Mouse (Mus musculus): ENCODE measurements around the gene Cyth4. TPM values are rescaled to one million over a fixed set of nuclear protein-coding genes. Genes with fewer than 3 reads are reported as not detected.
A peak's percentile ranks its signal among the peaks of the same experiment; 100 is the strongest.

Cyth4 gene
- polyA plus RNA-seq, 1 experiment from 2014 or later: 14.3 TPM

GRCm38 (mm10) chr15:78624431-78624950 lies 27.6 kb downstream of the Cyth4 start:
- Histone ChIP-seq H3K36me3 (no peaks in the 10 kb centered on the region), H3K9me3 (replicated peaks) (no peaks in the 10 kb centered on the region), H3K4me1 (peaks cover 14% of the 10 kb centered on the region; the same call in 1 of the 2 replicates), H3K4me2 (replicated peaks) (no peak overlapping the region), H3K27ac (replicated peaks) (0 out of 2 replicates have a peak overlapping the region, but pooled peaks have one; percentile 8), H3K4me3 (replicated peaks) (no peak overlapping the region), H3K27me3 (0 out of 2 replicates have a peak, but pooled peaks cover 13% of the 10 kb centered on the region), H3K9ac (no peak overlapping the region)
- WGBS: 34% methylated on average over 13 of the region's 13 CpGs
- no peak for ATAC-seq (ENCODE audit: insufficient number of reproducible peaks, low FRiP score, low TSS enrichment, low read depth)

DNA sequence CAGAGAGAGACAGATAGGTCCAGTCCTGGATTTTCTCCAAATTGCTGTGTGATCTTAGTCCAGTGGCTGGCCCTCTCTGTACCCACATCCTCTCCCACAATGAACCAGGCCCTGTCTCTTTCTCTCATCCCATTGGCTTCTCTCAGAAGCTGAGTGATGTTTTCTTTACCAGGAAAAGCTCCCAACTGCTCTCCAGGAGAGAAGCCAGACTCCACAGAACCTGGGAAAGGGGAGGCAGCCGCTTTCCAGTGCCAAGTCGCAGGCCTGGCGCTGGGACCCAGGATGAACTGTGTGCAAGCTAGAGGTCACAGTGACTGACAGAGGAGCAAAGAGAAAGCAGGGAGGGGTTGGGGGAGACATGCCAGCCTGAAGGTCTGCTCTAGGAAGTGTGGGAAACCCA lies 28.1 kb downstream of the Cyth4 start:
- H3K4me3 ChIP-seq (replicated peaks): no peak overlapping the region
- no peak overlapping the region for H3K4me2 ChIP-seq (replicated peaks)
- no peak overlapping the region for H3K27ac ChIP-seq (replicated peaks)
- H3K27me3 ChIP-seq: 0 out of 2 replicates have a peak, but pooled peaks cover 11% of the 10 kb centered on the region
- H3K36me3 ChIP-seq: no peaks in the 10 kb centered on the region
- 78% methylated on average over 3 of the region's 3 CpGs for WGBS
- no peak for ATAC-seq (ENCODE audit: insufficient number of reproducible peaks, low FRiP score, low TSS enrichment, low read depth)
- no peak overlapping the region for H3K9ac ChIP-seq
- peaks cover 14% of the 10 kb centered on the region; the same call in 1 of the 2 replicates for H3K4me1 ChIP-seq
- no peaks in the 10 kb centered on the region for H3K9me3 ChIP-seq (replicated peaks)

DNA sequence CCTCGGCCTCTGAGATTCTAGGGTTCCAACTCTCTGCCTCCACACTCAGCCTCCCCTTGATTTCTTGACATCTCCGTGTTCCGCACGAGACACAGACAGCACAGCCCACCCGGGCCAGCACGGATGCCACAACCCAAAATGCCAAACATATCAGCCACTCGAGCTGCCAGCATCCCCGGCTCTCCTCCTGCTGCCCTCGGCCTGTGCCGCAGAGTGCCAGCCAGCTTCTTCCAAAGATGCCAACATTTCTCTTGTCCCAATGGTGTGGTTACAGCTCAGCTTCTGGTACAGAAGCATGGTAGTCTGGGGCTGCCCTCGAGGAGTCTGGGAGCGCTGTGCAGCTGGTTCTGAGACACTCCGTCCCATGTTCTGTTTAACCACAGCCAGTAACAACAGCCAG lies 29.4 kb downstream of the Cyth4 start:
- H3K27me3 ChIP-seq: 0 out of 2 replicates have a peak, but pooled peaks cover 1% of the 10 kb centered on the region
- ATAC-seq (ENCODE audit: insufficient number of reproducible peaks, low FRiP score, low TSS enrichment, low read depth): no peak
- no peak overlapping the region for H3K27ac ChIP-seq (replicated peaks)
- no peak overlapping the region for H3K4me3 ChIP-seq (replicated peaks)
- peaks cover 14% of the 10 kb centered on the region; the same call in 1 of the 2 replicates for H3K4me1 ChIP-seq
- H3K9me3 ChIP-seq (replicated peaks): no peaks in the 10 kb centered on the region
- no peak overlapping the region for H3K9ac ChIP-seq
- no peak overlapping the region for H3K4me2 ChIP-seq (replicated peaks)
- 82% methylated on average over 13 of the region's 13 CpGs for WGBS
- no peaks in the 10 kb centered on the region for H3K36me3 ChIP-seq

DNA sequence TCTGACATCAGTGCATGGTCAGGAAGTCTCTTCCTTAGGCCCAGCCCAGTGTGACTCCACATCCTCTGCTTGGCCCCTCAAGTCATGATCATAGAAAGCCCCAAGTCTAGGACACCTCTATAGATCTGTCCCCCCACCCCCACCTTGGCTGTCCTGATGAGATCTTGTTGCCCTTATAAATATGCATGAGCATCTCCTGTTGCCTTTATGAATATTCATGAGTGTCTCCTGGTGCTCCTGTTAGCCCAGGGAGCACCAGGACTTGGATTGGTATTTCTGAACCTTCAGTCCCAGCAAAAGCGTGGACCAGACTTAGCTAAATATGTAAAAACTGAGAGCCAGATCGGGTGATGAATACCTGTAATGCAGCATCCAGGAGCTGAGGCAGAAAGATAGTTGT lies 35.5 kb downstream of the Cyth4 start:
- 68% methylated on average over 2 of the region's 2 CpGs for WGBS
- Histone ChIP-seq H3K27me3 (0 out of 2 replicates have a peak, but pooled peaks cover 3% of the 10 kb centered on the region), H3K36me3 (no peaks in the 10 kb centered on the region), H3K27ac (replicated peaks) (no peak overlapping the region), H3K9me3 (replicated peaks) (no peaks in the 10 kb centered on the region), H3K4me3 (replicated peaks) (no peak overlapping the region), H3K9ac (no peak overlapping the region), H3K4me2 (replicated peaks) (no peak overlapping the region), H3K4me1 (0 out of 2 replicates have a peak, but pooled peaks cover 2% of the 10 kb centered on the region)
- ATAC-seq (ENCODE audit: insufficient number of reproducible peaks, low FRiP score, low TSS enrichment, low read depth): no peak

DNA sequence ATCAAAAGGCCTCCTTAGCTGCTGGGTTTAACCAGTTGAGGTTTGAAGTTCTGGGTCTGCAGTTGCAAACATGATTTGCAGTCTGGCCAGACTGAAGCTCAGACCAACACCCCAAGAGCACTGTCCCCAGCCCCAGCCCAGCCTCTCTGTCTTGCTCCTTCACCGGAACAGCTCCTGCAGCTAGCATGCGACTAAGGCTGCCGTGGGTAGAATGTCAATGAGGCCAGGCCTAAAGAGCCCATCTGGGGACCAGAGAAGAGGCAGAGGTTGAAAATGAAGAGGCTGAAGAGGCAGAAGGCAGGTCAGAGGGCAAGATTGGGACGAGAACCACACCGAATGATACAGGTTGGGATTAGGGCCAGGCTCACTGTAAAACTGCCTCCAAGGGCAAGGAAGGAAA lies 36.6 kb downstream of the Cyth4 start:
- WGBS: 68% methylated on average over 5 of the region's 5 CpGs
- no peaks in the 10 kb centered on the region for H3K9me3 ChIP-seq (replicated peaks)
- H3K27ac ChIP-seq (replicated peaks): no peak overlapping the region

DNA sequence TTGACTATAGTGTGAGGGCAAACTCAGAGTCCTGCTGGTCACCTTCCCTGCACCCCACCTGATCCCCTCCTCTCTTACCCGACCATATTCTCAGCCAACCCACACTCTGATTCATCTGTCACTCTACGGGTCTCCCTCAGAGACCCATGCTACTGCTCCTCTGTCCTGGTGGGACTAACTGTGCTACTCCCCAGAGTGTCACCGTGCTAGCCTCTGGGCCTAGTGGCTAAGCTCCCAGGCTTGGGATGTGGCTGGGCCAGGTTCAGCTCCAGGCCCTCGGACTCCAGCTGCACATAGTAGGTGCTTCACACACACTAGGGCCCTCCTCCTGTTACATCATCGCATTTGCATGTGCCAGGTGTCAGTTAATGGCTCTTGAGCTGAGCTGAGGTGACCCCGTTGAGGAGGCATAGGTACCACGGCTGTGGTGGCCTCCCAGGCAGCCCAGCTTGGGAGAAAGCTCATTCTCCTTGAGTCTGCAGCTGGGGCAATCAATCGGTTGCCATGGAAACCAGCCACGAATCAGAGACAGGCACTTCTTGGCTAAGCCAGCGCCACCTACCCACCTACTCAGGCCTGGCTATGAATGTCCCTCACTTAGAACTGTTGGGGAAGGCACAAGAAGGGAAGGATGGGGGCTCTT lies 37.4 kb downstream of the Cyth4 start:
- WGBS: 35% methylated on average over 10 of the region's 10 CpGs
- 0 out of 2 replicates have a peak, but pooled peaks cover 5% of the 10 kb centered on the region for H3K4me1 ChIP-seq
- no peak overlapping the region for H3K9ac ChIP-seq
- no peak overlapping the region for H3K4me2 ChIP-seq (replicated peaks)
- H3K4me3 ChIP-seq (replicated peaks): no peak overlapping the region
- no peaks in the 10 kb centered on the region for H3K36me3 ChIP-seq
- H3K9me3 ChIP-seq (replicated peaks): no peaks in the 10 kb centered on the region
- ATAC-seq (ENCODE audit: insufficient number of reproducible peaks, low FRiP score, low TSS enrichment, low read depth): no peak
- H3K27ac ChIP-seq (replicated peaks): no peak overlapping the region
- H3K27me3 ChIP-seq: 0 out of 2 replicates have a peak, but pooled peaks cover 4% of the 10 kb centered on the region

More for the DNA sequence above, 36.6 kb downstream of the Cyth4 start:
- no peaks in the 10 kb centered on the region for H3K36me3 ChIP-seq
- H3K4me3 ChIP-seq (replicated peaks): no peak overlapping the region
- no peak for ATAC-seq (ENCODE audit: insufficient number of reproducible peaks, low FRiP score, low TSS enrichment, low read depth)
- H3K9ac ChIP-seq: no peak overlapping the region
- H3K4me2 ChIP-seq (replicated peaks): no peak overlapping the region
- 0 out of 2 replicates have a peak, but pooled peaks cover 4% of the 10 kb centered on the region for H3K27me3 ChIP-seq
- 0 out of 2 replicates have a peak, but pooled peaks cover 2% of the 10 kb centered on the region for H3K4me1 ChIP-seq

GRCm38 (mm10) chr15:78635231-78635630 lies 38.4 kb downstream of the Cyth4 start:
- Histone ChIP-seq H3K27me3 (0 out of 2 replicates have a peak, but pooled peaks cover 4% of the 10 kb centered on the region), H3K27ac (replicated peaks) (no peak overlapping the region), H3K4me3 (replicated peaks) (no peak overlapping the region), H3K36me3 (no peaks in the 10 kb centered on the region), H3K4me1 (0 out of 2 replicates have a peak, but pooled peaks cover 5% of the 10 kb centered on the region), H3K4me2 (replicated peaks) (no peak overlapping the region), H3K9ac (no peak overlapping the region), H3K9me3 (replicated peaks) (no peaks in the 10 kb centered on the region)
- 34% methylated on average over 7 of the region's 7 CpGs for WGBS
- no peak for ATAC-seq (ENCODE audit: insufficient number of reproducible peaks, low FRiP score, low TSS enrichment, low read depth)

GRCm38 (mm10) chr15:78643633-78644032 lies 46.8 kb downstream of the Cyth4 start:
- no peaks in the 10 kb centered on the region for H3K36me3 ChIP-seq
- no peak overlapping the region for H3K4me2 ChIP-seq (replicated peaks)
- WGBS: 17% methylated on average over 6 of the region's 6 CpGs
- H3K4me3 ChIP-seq (replicated peaks): no peak overlapping the region
- no peak for ATAC-seq (ENCODE audit: insufficient number of reproducible peaks, low FRiP score, low TSS enrichment, low read depth)
- no peaks in the 10 kb centered on the region; the same call in 1 of the 2 replicates for H3K27me3 ChIP-seq
- 0 out of 2 replicates have a peak, but pooled peaks cover 2% of the 10 kb centered on the region for H3K4me1 ChIP-seq
- H3K9ac ChIP-seq: no peak overlapping the region
- no peaks in the 10 kb centered on the region for H3K9me3 ChIP-seq (replicated peaks)
- H3K27ac ChIP-seq (replicated peaks): no peak overlapping the region

- 49% methylated on average over 8 of the region's 8 CpGs for WGBS
- ATAC-seq (ENCODE audit: insufficient number of reproducible peaks, low FRiP score, low TSS enrichment, low read depth): no peak
These were observed 47.8 kb downstream of the Cyth4 start for GRCm38 (mm10) chr15:78644606-78645005.

GRCm38 (mm10) chr15:78647746-78648145 lies 50.9 kb downstream of the Cyth4 start:
- Histone ChIP-seq H3K27ac (replicated peaks) (no peak overlapping the region), H3K9me3 (replicated peaks) (no peaks in the 10 kb centered on the region), H3K4me3 (replicated peaks) (no peak overlapping the region), H3K27me3 (no peaks in the 10 kb centered on the region), H3K36me3 (no peaks in the 10 kb centered on the region), H3K4me1 (no peaks in the 10 kb centered on the region), H3K4me2 (replicated peaks) (no peak overlapping the region), H3K9ac (no peak overlapping the region)
- WGBS: 64% methylated on average over 4 of the region's 4 CpGs
- ATAC-seq (ENCODE audit: insufficient number of reproducible peaks, low FRiP score, low TSS enrichment, low read depth): no peak

More at GRCm38 (mm10) chr15:78644606-78645005, 47.8 kb downstream of the Cyth4 start:
- no peaks in the 10 kb centered on the region; the same call in 1 of the 2 replicates for H3K27me3 ChIP-seq
- H3K36me3 ChIP-seq: no peaks in the 10 kb centered on the region
- no peaks in the 10 kb centered on the region for H3K9me3 ChIP-seq (replicated peaks)
- no peaks in the 10 kb centered on the region for H3K4me1 ChIP-seq
- no peak overlapping the region for H3K9ac ChIP-seq
- no peak overlapping the region for H3K27ac ChIP-seq (replicated peaks)
- no peak overlapping the region for H3K4me3 ChIP-seq (replicated peaks)
- no peak overlapping the region for H3K4me2 ChIP-seq (replicated peaks)

DNA sequence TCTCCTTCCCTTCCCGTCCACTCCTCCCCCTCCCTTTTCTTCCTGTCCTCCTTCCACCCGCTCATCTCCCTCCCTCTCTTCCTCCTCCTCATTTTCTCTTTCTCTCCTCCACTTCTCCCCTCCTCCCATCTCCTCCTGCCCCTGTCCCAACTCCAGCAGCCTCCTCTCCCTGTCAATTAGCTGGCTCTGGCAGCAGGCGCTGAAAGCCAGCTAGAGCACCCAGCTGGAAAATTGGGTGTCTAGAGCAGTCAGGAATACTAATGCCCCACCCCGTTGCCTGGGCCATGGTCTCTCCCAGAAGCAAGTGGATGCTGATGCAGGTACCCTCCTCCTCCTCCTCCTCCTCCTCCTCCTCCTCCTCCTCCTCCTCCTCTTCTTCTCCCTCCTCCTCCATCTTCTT lies 54.3 kb downstream of the Cyth4 start:
- no peaks in the 10 kb centered on the region for H3K27me3 ChIP-seq
- no peaks in the 10 kb centered on the region for H3K9me3 ChIP-seq (replicated peaks)
- H3K4me3 ChIP-seq (replicated peaks): no peak overlapping the region
- 44% methylated on average over 4 of the region's 4 CpGs for WGBS
- H3K9ac ChIP-seq: no peak overlapping the region
- no peak overlapping the region for H3K27ac ChIP-seq (replicated peaks)
- no peaks in the 10 kb centered on the region for H3K4me1 ChIP-seq
- no peak for ATAC-seq (ENCODE audit: insufficient number of reproducible peaks, low FRiP score, low TSS enrichment, low read depth)
- H3K36me3 ChIP-seq: no peaks in the 10 kb centered on the region
- H3K4me2 ChIP-seq (replicated peaks): no peak overlapping the region
